Mouse (Mus musculus): ENCODE measurements around the gene Srcin1. TPM values are rescaled to one million over a fixed set of nuclear protein-coding genes. Genes with fewer than 3 reads are reported as not detected.

Srcin1 gene
- polyA plus RNA-seq, 1 experiment from 2014 or later, result 6.5 TPM

- ATAC-seq (ENCODE audit: low FRiP score, low read depth), result peak; percentile 53
- peak overlapping the region; percentile 85 for H3K4me2 ChIP-seq (replicated peaks)
Measured at GRCm38 (mm10) chr11:97575638-97576037, 348 bp downstream of the Srcin1 start.

GRCm38 (mm10) chr11:97575075-97575474, 911 bp downstream of the Srcin1 start:
- H3K27me3 ChIP-seq, result peaks cover 69% of the 10 kb centered on the region

More at GRCm38 (mm10) chr11:97575638-97576037, 348 bp downstream of the Srcin1 start:
- H3K36me3 ChIP-seq, result no peaks in the 10 kb centered on the region
- no peaks in the 10 kb centered on the region for H3K9me3 ChIP-seq
- H3K27me3 ChIP-seq, result peaks cover 66% of the 10 kb centered on the region
- under 1% methylated on average over 14 of the region's 18 CpGs for WGBS
- H3K4me3 ChIP-seq, result peak overlapping the region; percentile 79
- peak overlapping the region; percentile 97 for H3K27ac ChIP-seq (replicated peaks)
- H3K4me1 ChIP-seq, result peaks cover 62% of the 10 kb centered on the region
- H3K9ac ChIP-seq (replicated peaks), result peak overlapping the region; percentile 90

GRCm38 (mm10) chr11:97574551-97575051, 1.4 kb downstream of the Srcin1 start:
- peaks cover 69% of the 10 kb centered on the region for H3K4me1 ChIP-seq
- H3K9ac ChIP-seq (replicated peaks), result peak overlapping the region; percentile 90
- peaks cover 73% of the 10 kb centered on the region for H3K27me3 ChIP-seq
- H3K27ac ChIP-seq (replicated peaks), result peak overlapping the region; percentile 97
- no peaks in the 10 kb centered on the region for H3K36me3 ChIP-seq
- ATAC-seq (ENCODE audit: low FRiP score, low read depth), result peak; percentile 42
- H3K4me3 ChIP-seq, result peak overlapping the region; percentile 79
- H3K9me3 ChIP-seq, result no peaks in the 10 kb centered on the region
- WGBS, result under 1% methylated on average over 38 of the region's 43 CpGs
- H3K4me2 ChIP-seq (replicated peaks), result peak overlapping the region; percentile 85

More at GRCm38 (mm10) chr11:97575075-97575474, 911 bp downstream of the Srcin1 start:
- ATAC-seq (ENCODE audit: low FRiP score, low read depth), result peak; percentile 57
- WGBS, result under 1% methylated on average over 25 of the region's 62 CpGs
- Histone ChIP-seq H3K4me2 (replicated peaks) (peak overlapping the region; percentile 85), H3K9ac (replicated peaks) (peak overlapping the region; percentile 90), H3K9me3 (no peaks in the 10 kb centered on the region), H3K36me3 (no peaks in the 10 kb centered on the region), H3K4me3 (peak overlapping the region; percentile 79), H3K27ac (replicated peaks) (peak overlapping the region; percentile 97), H3K4me1 (peaks cover 67% of the 10 kb centered on the region)

- no peaks in the 10 kb centered on the region for H3K36me3 ChIP-seq
- H3K9me3 ChIP-seq, result no peaks in the 10 kb centered on the region
- peaks cover 76% of the 10 kb centered on the region for H3K27me3 ChIP-seq
- WGBS, result 0% methylated on average over 16 of the region's 28 CpGs
- H3K9ac ChIP-seq (replicated peaks), result peak overlapping the region; percentile 90
- peak overlapping the region; percentile 97 for H3K27ac ChIP-seq (replicated peaks)
- peaks cover 69% of the 10 kb centered on the region for H3K4me1 ChIP-seq
- ATAC-seq (ENCODE audit: low FRiP score, low read depth), result peak; percentile 39
- H3K4me2 ChIP-seq (replicated peaks), result peak overlapping the region; percentile 85
- peak overlapping the region; percentile 79 for H3K4me3 ChIP-seq
Measured at GRCm38 (mm10) chr11:97573891-97574550, 2.0 kb downstream of the Srcin1 start.

GRCm38 (mm10) chr11:97572895-97573480, 3.0 kb downstream of the Srcin1 start:
- H3K27ac ChIP-seq (replicated peaks), result peak overlapping the region; percentile 61
- ATAC-seq (ENCODE audit: low FRiP score, low read depth), result no peak
- no peaks in the 10 kb centered on the region for H3K9me3 ChIP-seq
- H3K4me2 ChIP-seq (replicated peaks), result peak overlapping the region; percentile 85
- WGBS, result 27% methylated on average over 7 of the region's 7 CpGs
- peaks cover 69% of the 10 kb centered on the region for H3K4me1 ChIP-seq
- H3K36me3 ChIP-seq, result no peaks in the 10 kb centered on the region
- H3K9ac ChIP-seq (replicated peaks), result peak overlapping the region; percentile 90
- peaks cover 68% of the 10 kb centered on the region for H3K27me3 ChIP-seq
- peak overlapping the region; percentile 79 for H3K4me3 ChIP-seq

GRCm38 (mm10) chr11:97572089-97572345, 4.0 kb downstream of the Srcin1 start:
- H3K36me3 ChIP-seq, result no peaks in the 10 kb centered on the region
- H3K4me1 ChIP-seq, result peaks cover 76% of the 10 kb centered on the region
- H3K27me3 ChIP-seq, result peaks cover 61% of the 10 kb centered on the region
- ATAC-seq (ENCODE audit: low FRiP score, low read depth), result no peak
- H3K4me2 ChIP-seq (replicated peaks), result peak overlapping the region; percentile 85
- 34% methylated on average over 5 of the region's 5 CpGs for WGBS
- peak overlapping the region; percentile 61 for H3K27ac ChIP-seq (replicated peaks)
- peak overlapping the region; percentile 47; the same call in 1 of the 2 replicates for H3K9ac ChIP-seq (replicated peaks)
- no peaks in the 10 kb centered on the region for H3K9me3 ChIP-seq
- H3K4me3 ChIP-seq, result 0 out of 2 replicates have a peak overlapping the region, but pooled peaks have one; percentile 4

- ATAC-seq (ENCODE audit: low FRiP score, low read depth), result no peak
- 8% methylated on average over 8 of the region's 8 CpGs for WGBS
- H3K4me1 ChIP-seq, result peaks cover 82% of the 10 kb centered on the region
- peak overlapping the region; percentile 61 for H3K27ac ChIP-seq (replicated peaks)
- H3K4me2 ChIP-seq (replicated peaks), result peak overlapping the region; percentile 85
- peak overlapping the region; percentile 47; the same call in 1 of the 2 replicates for H3K9ac ChIP-seq (replicated peaks)
- peak overlapping the region; percentile 7; the same call in 1 of the 2 replicates for H3K4me3 ChIP-seq
- H3K36me3 ChIP-seq, result no peaks in the 10 kb centered on the region
- peaks cover 61% of the 10 kb centered on the region for H3K27me3 ChIP-seq
- no peaks in the 10 kb centered on the region for H3K9me3 ChIP-seq
Measured at GRCm38 (mm10) chr11:97571266-97572088, 4.5 kb downstream of the Srcin1 start.

- H3K4me3 ChIP-seq, result no peak overlapping the region
- no peaks in the 10 kb centered on the region for H3K9me3 ChIP-seq
- H3K27ac ChIP-seq (replicated peaks), result peak overlapping the region; percentile 61; the same call in 1 of the 2 replicates
- WGBS, result 21% methylated on average over 8 of the region's 8 CpGs
- peak overlapping the region; percentile 85 for H3K4me2 ChIP-seq (replicated peaks)
- H3K27me3 ChIP-seq, result peaks cover 62% of the 10 kb centered on the region
- peaks cover 83% of the 10 kb centered on the region for H3K4me1 ChIP-seq
- H3K36me3 ChIP-seq, result no peaks in the 10 kb centered on the region
- H3K9ac ChIP-seq (replicated peaks), result no peak overlapping the region
- ATAC-seq (ENCODE audit: low FRiP score, low read depth), result no peak
Measured at GRCm38 (mm10) chr11:97570493-97571137, 5.4 kb downstream of the Srcin1 start.

- ATAC-seq (ENCODE audit: low FRiP score, low read depth), result no peak
- Histone ChIP-seq H3K9me3 (no peaks in the 10 kb centered on the region), H3K4me2 (replicated peaks) (no peak overlapping the region), H3K27ac (replicated peaks) (0 out of 2 replicates have a peak overlapping the region, but pooled peaks have one; percentile 21), H3K9ac (replicated peaks) (no peak overlapping the region), H3K4me3 (no peak overlapping the region), H3K4me1 (peaks cover 91% of the 10 kb centered on the region), H3K27me3 (peaks cover 70% of the 10 kb centered on the region), H3K36me3 (no peaks in the 10 kb centered on the region)
- WGBS, result 42% methylated on average over 3 of the region's 3 CpGs
Measured at GRCm38 (mm10) chr11:97569806-97570205, 6.2 kb downstream of the Srcin1 start.

GRCm38 (mm10) chr11:97569301-97569724, 6.7 kb downstream of the Srcin1 start:
- H3K9ac ChIP-seq (replicated peaks), result no peak overlapping the region
- peaks cover 75% of the 10 kb centered on the region for H3K27me3 ChIP-seq
- H3K27ac ChIP-seq (replicated peaks), result 0 out of 2 replicates have a peak overlapping the region, but pooled peaks have one; percentile 21
- H3K9me3 ChIP-seq, result no peaks in the 10 kb centered on the region
- no peak overlapping the region for H3K4me2 ChIP-seq (replicated peaks)
- no peak for ATAC-seq (ENCODE audit: low FRiP score, low read depth)
- no peaks in the 10 kb centered on the region for H3K36me3 ChIP-seq
- H3K4me1 ChIP-seq, result peaks cover 94% of the 10 kb centered on the region
- WGBS, result 29% methylated on average over 5 of the region's 5 CpGs
- no peak overlapping the region for H3K4me3 ChIP-seq

- peaks cover 94% of the 10 kb centered on the region for H3K4me1 ChIP-seq
- H3K27me3 ChIP-seq, result peaks cover 71% of the 10 kb centered on the region
- H3K9ac ChIP-seq (replicated peaks), result no peak overlapping the region
- H3K27ac ChIP-seq (replicated peaks), result no peak overlapping the region
- H3K4me2 ChIP-seq (replicated peaks), result peak overlapping the region; percentile 30
- 8% methylated on average over 8 of the region's 8 CpGs for WGBS
- H3K36me3 ChIP-seq, result no peaks in the 10 kb centered on the region
- H3K4me3 ChIP-seq, result no peak overlapping the region
- H3K9me3 ChIP-seq, result no peaks in the 10 kb centered on the region
- peak; percentile 47 for ATAC-seq (ENCODE audit: low FRiP score, low read depth)
Measured at GRCm38 (mm10) chr11:97568729-97569128, 7.3 kb downstream of the Srcin1 start.
